Mouse (Mus musculus): ENCODE data around the gene Akap2. TPM values are rescaled to one million over a fixed set of nuclear protein-coding genes. Genes with fewer than 3 reads are reported as not detected.

Akap2 gene
- polyA plus RNA-seq, 1 experiment = 348 TPM

GRCm38 (mm10) chr4:57930559-57931170 is 213.2 kb downstream of the Akap2 start:
- DNase-seq = peak; percentile 43
- TF ChIP-seq CTCF (IDR thresholded peaks at IDR 0.05; ENCODE audit: insufficient read depth, low read length) = no peak
- no peak for TF ChIP-seq POLR2A (IDR thresholded peaks at IDR 0.05; ENCODE audit: borderline replicate concordance, extremely low read depth, low read depth, low read length)
- Histone ChIP-seq H3K4me1 (ENCODE audit: control insufficient read depth, insufficient read depth, low read length) (peaks cover 2% of the 10 kb centered on the region; the same call in 1 of the 2 replicates), H3K4me3 (replicated peaks; ENCODE audit: extremely low read depth, low read depth, low read length) (no peak overlapping the region)
- 33% methylated on average over 5 of the region's 5 CpGs for WGBS

DNA sequence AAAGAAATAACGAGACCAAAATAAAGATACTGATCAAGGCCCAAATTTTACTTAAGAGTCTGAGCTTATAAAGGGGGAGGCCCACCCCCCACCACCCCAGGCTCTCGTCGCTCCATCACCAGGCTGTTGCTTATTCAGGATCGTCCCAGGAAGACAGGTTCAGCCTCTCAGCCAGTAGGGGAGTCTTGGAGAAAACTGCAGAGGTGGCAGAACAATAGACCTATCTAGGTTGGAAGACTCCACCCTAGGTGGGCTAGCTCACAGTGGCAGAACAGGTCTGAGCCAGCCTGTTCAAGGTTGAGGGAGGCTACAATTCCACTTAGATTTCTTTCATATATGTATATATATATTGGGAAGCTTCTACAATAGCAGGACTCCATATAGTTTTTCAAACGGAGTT is 216.7 kb downstream of the Akap2 start:
- no peak for DNase-seq
- WGBS = 71% methylated on average over 5 of the region's 5 CpGs
- TF ChIP-seq POLR2A (IDR thresholded peaks at IDR 0.05; ENCODE audit: borderline replicate concordance, extremely low read depth, low read depth, low read length) (no peak), CTCF (IDR thresholded peaks at IDR 0.05; ENCODE audit: insufficient read depth, low read length) (no peak)
- H3K4me3 ChIP-seq (replicated peaks; ENCODE audit: extremely low read depth, low read depth, low read length) = no peak overlapping the region
- H3K4me1 ChIP-seq (ENCODE audit: control insufficient read depth, insufficient read depth, low read length) = peaks cover 2% of the 10 kb centered on the region; the same call in 1 of the 2 replicates

- no peak for DNase-seq
- 64% methylated on average over 6 of the region's 6 CpGs for WGBS
- H3K4me1 ChIP-seq (ENCODE audit: control insufficient read depth, insufficient read depth, low read length) = no peaks in the 10 kb centered on the region; the same call in 1 of the 2 replicates
- no peak overlapping the region for H3K4me3 ChIP-seq (replicated peaks; ENCODE audit: extremely low read depth, low read depth, low read length)
- TF ChIP-seq POLR2A (IDR thresholded peaks at IDR 0.05; ENCODE audit: borderline replicate concordance, extremely low read depth, low read depth, low read length) (no peak), CTCF (IDR thresholded peaks at IDR 0.05; ENCODE audit: insufficient read depth, low read length) (no peak)
Measured at GRCm38 (mm10) chr4:57937292-57937691, 219.8 kb downstream of the Akap2 start.

DNA sequence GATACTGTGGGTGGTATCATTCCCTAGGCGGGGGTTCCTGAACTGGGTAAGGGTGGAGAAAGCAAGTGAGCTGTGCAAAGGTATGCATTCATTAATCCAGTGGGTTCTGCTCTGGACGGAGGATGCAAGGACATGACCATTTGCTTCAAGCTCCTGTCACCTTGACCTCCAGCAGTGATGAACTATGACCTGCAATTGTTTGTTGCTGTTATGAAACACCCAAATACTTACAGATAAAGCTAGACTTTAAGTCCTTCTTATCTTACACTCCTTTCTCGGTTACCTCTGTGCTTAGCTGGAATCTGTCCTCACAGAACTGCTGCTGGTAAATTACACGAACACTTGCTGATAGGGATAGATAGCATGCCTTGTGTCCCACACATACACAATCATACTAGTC is 223.2 kb downstream of the Akap2 start:
- no peaks in the 10 kb centered on the region; the same call in 1 of the 2 replicates for H3K4me1 ChIP-seq (ENCODE audit: control insufficient read depth, insufficient read depth, low read length)
- no peak overlapping the region for H3K4me3 ChIP-seq (replicated peaks; ENCODE audit: extremely low read depth, low read depth, low read length)
- no peak for DNase-seq
- TF ChIP-seq POLR2A (IDR thresholded peaks at IDR 0.05; ENCODE audit: borderline replicate concordance, extremely low read depth, low read depth, low read length) (no peak), CTCF (IDR thresholded peaks at IDR 0.05; ENCODE audit: insufficient read depth, low read length) (no peak)
- 76% methylated on average over 4 of the region's 4 CpGs for WGBS

GRCm38 (mm10) chr4:57942892-57943291 is 225.4 kb downstream of the Akap2 start:
- H3K4me1 ChIP-seq (ENCODE audit: control insufficient read depth, insufficient read depth, low read length) = peaks cover 3% of the 10 kb centered on the region; the same call in 1 of the 2 replicates
- TF ChIP-seq CTCF (IDR thresholded peaks at IDR 0.05; ENCODE audit: insufficient read depth, low read length) = no peak
- no peak for TF ChIP-seq POLR2A (IDR thresholded peaks at IDR 0.05; ENCODE audit: borderline replicate concordance, extremely low read depth, low read depth, low read length)
- 87% methylated on average over 2 of the region's 2 CpGs for WGBS
- H3K4me3 ChIP-seq (replicated peaks; ENCODE audit: extremely low read depth, low read depth, low read length) = no peak overlapping the region
- DNase-seq = no peak

Other genes starting within 250 kb of the Akap2 start
- 1.6 and 2.7 TPM in 2 replicates for gene Pakap, start 149.5 kb upstream of the Akap2 start, polyA plus RNA-seq (2012; rRNA removed)
- 3.2 and 5.4 TPM in 2 replicates for gene D630039A03Rik, start 198.6 kb downstream of the Akap2 start, polyA plus RNA-seq (2012; rRNA removed)
- gene Txn1, start 238.8 kb downstream of the Akap2 start, polyA plus RNA-seq (2012; rRNA removed) = 116 and 145 TPM in 2 replicates